Mouse (Mus musculus) left cerebral cortex, adult 9 months (tissue): ENCODE measurements around the gene Fut1.

Experiments
- DNase-seq, 2 experiments: peaks; one replicate each; pipeline ENCODE4 v3.0.0; 2022; ENCODE audit warnings: low spot score in 2 of 2

Fut1 gene

GRCm38 (mm10) chr7:45667761-45668160 is 50.7 kb downstream of the Fut1 start:
- DNase-seq = no peak

GRCm38 (mm10) chr7:45668921-45669320 is 51.8 kb downstream of the Fut1 start:
- no peak for DNase-seq
